10 mouse cellular contexts compared by ENCODE assay signal in the genomic region with DNA sequence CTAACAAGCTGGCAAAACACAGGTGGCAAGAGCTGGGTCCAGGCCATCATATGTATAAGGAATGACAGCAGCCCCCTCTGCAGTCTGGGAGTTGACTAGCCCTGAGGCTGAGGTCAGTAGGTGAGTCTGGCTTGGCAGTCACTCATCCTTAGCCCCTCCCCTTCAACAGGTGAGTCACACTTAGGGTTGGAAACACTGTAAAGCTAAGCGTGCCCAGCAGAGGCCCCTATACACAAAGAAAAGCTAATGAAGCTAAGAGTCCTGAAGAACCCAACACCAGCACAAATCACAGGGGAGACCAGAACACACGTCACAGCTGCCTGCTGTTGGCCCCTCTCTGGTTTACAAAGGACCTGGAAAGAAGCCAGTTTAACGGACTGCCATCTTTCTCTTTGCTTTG. TPM values are rescaled to one million over a fixed set of nuclear protein-coding genes. Genes with fewer than 3 reads are reported as not detected.
A peak's percentile ranks its signal among the peaks of the same experiment; 100 is the strongest.
DNase-seq lines count a peak whose midpoint lies in the region; ATAC-seq and TF ChIP-seq lines count a peak whose summit lies in the region.
"Had no signal": no experiment of that assay in that cellular context is flagged by ENCODE, and none has a peak within 500 bp of the region (broad histone marks: within the 10 kb centered on the region; RNA-seq: fewer than 3 reads in every experiment).

No protein-coding gene starts in this region.

- peak; percentile 69 for ATAC-seq in stomach, embryonic 14.5 days (ENCODE audit: insufficient number of reproducible peaks, insufficient read depth, low FRiP score, low read depth)
- ATAC-seq in hindbrain, embryonic 14.5 days (ENCODE audit: low FRiP score) = no peak

- no peak for DNase-seq in layer of hippocampus, adult 2 months (ENCODE audit: low spot score in 2 of 2)
- DNase-seq in layer of hippocampus, adult 18-20 months (ENCODE audit: low spot score in 2 of 2) = no peak
- DNase-seq in adrenal gland, adult 18-20 months (ENCODE audit: low spot score in 2 of 2) = peak; percentile 38 to 40
- peak; percentile 19 for DNase-seq in kidney, adult 18-20 months
- no peak for DNase-seq in spleen, postnatal 10 days (ENCODE audit: low spot score in 2 of 2)
- no peak for DNase-seq in frontal cortex, postnatal 14 days (ENCODE audit: low spot score in 2 of 2)
- no peak for DNase-seq in hindbrain, embryonic 14.5 days (ENCODE audit: low spot score)

- no peak overlapping the region for H3K9ac ChIP-seq in stomach, embryonic 14.5 days (replicated peaks; ENCODE audit: low read depth, low read length)
- H3K9ac ChIP-seq in hindbrain, embryonic 14.5 days = no peak overlapping the region

- no peaks in the 10 kb centered on the region for H3K4me1 ChIP-seq in stomach, embryonic 14.5 days (ENCODE audit: control insufficient read depth, insufficient read depth, low read length)
- H3K4me1 ChIP-seq in hindbrain, embryonic 14.5 days (replicated peaks; ENCODE audit: control insufficient read depth, insufficient read depth, low read length) = no peaks in the 10 kb centered on the region

- H3K36me3 ChIP-seq in stomach, embryonic 14.5 days (ENCODE audit: control insufficient read depth, insufficient read depth, low read length) = no peaks in the 10 kb centered on the region
- H3K36me3 ChIP-seq in hindbrain, embryonic 14.5 days (replicated peaks; ENCODE audit: control insufficient read depth, insufficient read depth) = no peaks in the 10 kb centered on the region

- no peaks in the 10 kb centered on the region for H3K27me3 ChIP-seq in stomach, embryonic 14.5 days (ENCODE audit: control insufficient read depth, insufficient read depth, low read length)
- no peaks in the 10 kb centered on the region for H3K27me3 ChIP-seq in hindbrain, embryonic 14.5 days (ENCODE audit: control insufficient read depth, insufficient read depth, low read length)

- no peak overlapping the region for H3K4me3 ChIP-seq in layer of hippocampus, adult 2 months
- H3K4me3 ChIP-seq in stomach, embryonic 14.5 days (ENCODE audit: low read depth, low read length) = no peak overlapping the region
- H3K4me3 ChIP-seq in hindbrain, embryonic 14.5 days (replicated peaks; ENCODE audit: low read length) = no peak overlapping the region
- H3K4me3 ChIP-seq: myocyte had no signal

- TF ChIP-seq CTCF in layer of hippocampus, adult 2 months (conservative IDR thresholded peaks at IDR 0.05) = peak; percentile 50

- no peaks in the 10 kb centered on the region for H3K9me3 ChIP-seq in stomach, embryonic 14.5 days (ENCODE audit: control insufficient read depth, low read depth, low read length)
- H3K9me3 ChIP-seq in hindbrain, embryonic 14.5 days (ENCODE audit: control insufficient read depth, low read length) = no peaks in the 10 kb centered on the region

- H3K4me2 ChIP-seq in stomach, embryonic 14.5 days (replicated peaks; ENCODE audit: low read depth, low read length) = no peak overlapping the region
- H3K4me2 ChIP-seq in hindbrain, embryonic 14.5 days (replicated peaks) = no peak overlapping the region

- 24% methylated on average over 3 of the region's 3 CpGs for WGBS in stomach, embryonic 14.5 days
- 31% methylated on average over 3 of the region's 3 CpGs for WGBS in hindbrain, embryonic 14.5 days

- H3K27ac ChIP-seq in layer of hippocampus, adult 2 months = no peak overlapping the region
- H3K27ac ChIP-seq in stomach, embryonic 14.5 days (ENCODE audit: low read length) = no peak overlapping the region
- no peak overlapping the region for H3K27ac ChIP-seq in hindbrain, embryonic 14.5 days

RNA-seq across cellular contexts. Expression of gene Lyg2, which starts 15.5 kb away (rescaled TPM):
- total RNA-seq in layer of hippocampus, adult 2 months (2021) = not detected
- under 1 TPM in 1 of 2 experiments, not detected in 1; 0.12 TPM for total RNA-seq in layer of hippocampus, adult 18-20 months (2021)
- total RNA-seq in adrenal gland, adult 18-20 months (2021) = not detected
- polyA plus RNA-seq in stomach, embryonic 14.5 days (2014; fragmentation: Nextera tagmentation; extraction: Ambion mirVana) = not detected in 2 replicates
- not detected in 2 replicates for polyA plus RNA-seq in hindbrain, embryonic 14.5 days (2014; fragmentation: Nextera tagmentation; extraction: Ambion mirVana)
- total RNA-seq: heart, postnatal 10 days had no signal
- polyA plus RNA-seq: myocyte had no signal

RNA-seq across cellular contexts. Expression of gene Lyg1, which starts 25.8 kb away (rescaled TPM):
- total RNA-seq in layer of hippocampus, adult 2 months (2021) = not detected
- not detected for total RNA-seq in layer of hippocampus, adult 18-20 months (2021)
- not detected for total RNA-seq in adrenal gland, adult 18-20 months (2021)
- not detected in 2 replicates for polyA plus RNA-seq in stomach, embryonic 14.5 days (2014; fragmentation: Nextera tagmentation; extraction: Ambion mirVana)
- not detected in 2 replicates for polyA plus RNA-seq in hindbrain, embryonic 14.5 days (2014; fragmentation: Nextera tagmentation; extraction: Ambion mirVana)
- total RNA-seq: heart, postnatal 10 days had no signal
- polyA plus RNA-seq: myocyte had no signal

RNA-seq across cellular contexts. Expression of gene Mrpl30, which starts 41.5 kb away (rescaled TPM):
- 100 to 1,000 TPM; 134 to 142 TPM for total RNA-seq in layer of hippocampus, adult 2 months (2021)
- total RNA-seq in layer of hippocampus, adult 18-20 months (2021) = 100 to 1,000 TPM; 137 to 140 TPM
- total RNA-seq in adrenal gland, adult 18-20 months (2021) = 100 to 1,000 TPM; 186 to 276 TPM
- 249 and 272 TPM in 2 replicates for polyA plus RNA-seq in stomach, embryonic 14.5 days (2014; fragmentation: Nextera tagmentation; extraction: Ambion mirVana)
- polyA plus RNA-seq in hindbrain, embryonic 14.5 days (2014; fragmentation: Nextera tagmentation; extraction: Ambion mirVana) = 259 and 310 TPM in 2 replicates

RNA-seq across cellular contexts. Expression of gene Mitd1, which starts 41.6 kb away (rescaled TPM):
- 10 to 100 TPM; 11.0 to 12.2 TPM for total RNA-seq in layer of hippocampus, adult 2 months (2021)
- total RNA-seq in layer of hippocampus, adult 18-20 months (2021) = 10 to 100 TPM in 1 of 2 experiments, 1 to 10 TPM in 1; 9.2 to 14.0 TPM
- 10 to 100 TPM in 1 of 2 experiments, 1 to 10 TPM in 1; 9.6 to 12.9 TPM for total RNA-seq in adrenal gland, adult 18-20 months (2021)
- 28.8 and 33.0 TPM in 2 replicates for polyA plus RNA-seq in stomach, embryonic 14.5 days (2014; fragmentation: Nextera tagmentation; extraction: Ambion mirVana)
- 12.5 and 13.7 TPM in 2 replicates for polyA plus RNA-seq in hindbrain, embryonic 14.5 days (2014; fragmentation: Nextera tagmentation; extraction: Ambion mirVana)

Comparison
In these comparisons a context has a peak if more than half of its experiments do, and no peak if none do; other contexts are left out.
1. DNase-seq: peak in adrenal gland, adult 18-20 months (2 of 2) and kidney, adult 18-20 months (single experiment); none in layer of hippocampus, adult 2 months (0 of 2), layer of hippocampus, adult 18-20 months (0 of 2), spleen, postnatal 10 days (0 of 2), frontal cortex, postnatal 14 days (0 of 2) and hindbrain, embryonic 14.5 days (single experiment).